Mouse (Mus musculus): ENCODE data around the gene Cenpw. TPM values are rescaled to one million over a fixed set of nuclear protein-coding genes. Genes with fewer than 3 reads are reported as not detected.

The Cenpw gene
- total RNA-seq (2012; rRNA removed) (21.2 and 25.5 TPM in 2 replicates), total RNA-seq (2014; rRNA removed) (52.2 and 55.7 TPM in 2 replicates), polyA plus RNA-seq (2012; ENCODE audit: insufficient read length, low read depth) (19.8 and 21.5 TPM in 2 replicates)

GRCm38 (mm10) chr10:30199916-30200826, at the start of gene Cenpw:
Cenpw (minus strand) TSS chr10:30200560.
- dilution Hi-C loops (cut with MboI; ENCODE audit: extremely low pct_ligation_motif_present, extremely low pct_unique_long_range_greater_than_20kb, low sequenced_read_pairs), result no loop called here
- in situ Hi-C loops (cut with MboI; ENCODE audit: low pct_ligation_motif_present, low pct_unique_long_range_greater_than_20kb, low sequenced_read_pairs), result no loop called here
- TF ChIP-seq EP300 (IDR thresholded peaks at IDR 0.05; ENCODE audit: low read length) (no peak), TCF12 (IDR thresholded peaks at IDR 0.05; ENCODE audit: low read depth, low read length) (peak; percentile 91), GABPA (IDR thresholded peaks at IDR 0.05; ENCODE audit: insufficient replicate concordance, low read depth, low read length) (no peak; the same call in 1 of the 2 replicates), PAX5 (IDR thresholded peaks at IDR 0.05; ENCODE audit: low read length) (no peak), MYC (IDR thresholded peaks at IDR 0.05; ENCODE audit: low read depth, low read length) (peak; percentile 68), CHD2 (IDR thresholded peaks at IDR 0.05; ENCODE audit: low read length) (peak; percentile 38; the same call in 1 of the 2 replicates), NELFE (IDR thresholded peaks at IDR 0.05; ENCODE audit: low read depth, low read length) (peak; percentile 85), MAFK (IDR thresholded peaks at IDR 0.05; ENCODE audit: insufficient replicate concordance, low read length) (no peak), CTCF (conservative IDR thresholded peaks at IDR 0.05 in 1 of 2, IDR thresholded peaks at IDR 0.05 in 1 of 2; ENCODE audit: low read depth in 2 of 2, low read length in 2 of 2) (no peak), ELF1 (IDR thresholded peaks at IDR 0.05; ENCODE audit: low read depth, low read length) (peak; percentile 95), POLR2A (IDR thresholded peaks at IDR 0.05; ENCODE audit: low read depth, low read length) (peak; percentile 96), E2F4 (IDR thresholded peaks at IDR 0.05; ENCODE audit: insufficient replicate concordance, low read depth, low read length) (peak; percentile 90; the same call in 1 of the 2 replicates), BHLHE40 (IDR thresholded peaks at IDR 0.05; ENCODE audit: low read depth, low read length) (no peak; the same call in 1 of the 2 replicates), MAX (IDR thresholded peaks at IDR 0.05; ENCODE audit: low read length) (peak; percentile 93), HCFC1 (IDR thresholded peaks at IDR 0.05; ENCODE audit: low read depth, low read length) (peak; percentile 86), JUN (IDR thresholded peaks at IDR 0.05; ENCODE audit: insufficient read depth, low read depth, low read length) (no peak), MEF2A (IDR thresholded peaks at IDR 0.05; ENCODE audit: borderline replicate concordance, low read depth, low read length) (no peak; the same call in 1 of the 2 replicates), CHD1 (IDR thresholded peaks at IDR 0.05; ENCODE audit: low read depth, low read length) (peak; percentile 70; the same call in 1 of the 2 replicates), USF1 (IDR thresholded peaks at IDR 0.05; ENCODE audit: low read depth, low read length) (no peak; the same call in 1 of the 2 replicates), MAZ (IDR thresholded peaks at IDR 0.05; ENCODE audit: low read depth, low read length) (no peak), ZMIZ1 (IDR thresholded peaks at IDR 0.05; ENCODE audit: low read depth, low read length) (peak; percentile 93), RCOR1 (conservative IDR thresholded peaks at IDR 0.05; ENCODE audit: low read depth, low read length) (0 out of 2 replicates have a peak, but pooled peaks have one; percentile 24), SMC3 (IDR thresholded peaks at IDR 0.05; ENCODE audit: low read depth, low read length) (no peak), RAD21 (IDR thresholded peaks at IDR 0.05; ENCODE audit: low read depth, low read length) (no peak), KAT2A (IDR thresholded peaks at IDR 0.05; ENCODE audit: insufficient replicate concordance, low read length) (peak; percentile 72; the same call in 1 of the 2 replicates), POLR2AphosphoS2 (IDR thresholded peaks at IDR 0.05; ENCODE audit: low read depth, low read length) (peak; percentile 85), ZC3H11A (IDR thresholded peaks at IDR 0.05; ENCODE audit: low read depth, low read length) (no peak), ETS1 (conservative IDR thresholded peaks at IDR 0.05; ENCODE audit: low read depth, low read length) (0 out of 2 replicates have a peak, but pooled peaks have one; percentile 42), NRF1 (IDR thresholded peaks at IDR 0.05; ENCODE audit: low read depth, low read length) (peak; percentile 39; the same call in 1 of the 2 replicates), TBP (conservative IDR thresholded peaks at IDR 0.05; ENCODE audit: low read depth, low read length) (peak; percentile 74), ZNF384 (IDR thresholded peaks at IDR 0.05; ENCODE audit: low read depth, low read length) (no peak), MXI1 (IDR thresholded peaks at IDR 0.05; ENCODE audit: low read depth, low read length) (peak; percentile 99), USF2 (conservative IDR thresholded peaks at IDR 0.05; ENCODE audit: low read depth, low read length) (no peak), JUND (conservative IDR thresholded peaks at IDR 0.05; ENCODE audit: low read depth, low read length) (peak; percentile 31; the same call in 1 of the 2 replicates), UBTF (IDR thresholded peaks at IDR 0.05; ENCODE audit: low read depth, low read length) (peak; percentile 84), IRF4 (IDR thresholded peaks at IDR 0.05; ENCODE audit: low read depth, low read length) (peak; percentile 56), ZKSCAN1 (IDR thresholded peaks at IDR 0.05; ENCODE audit: borderline replicate concordance, low read depth, low read length) (no peak)

More at GRCm38 (mm10) chr10:30199916-30200826, at the start of gene Cenpw:
- 0 out of 2 replicates have a peak within 1 kb of the TSS, but pooled peaks have one; percentile 7 for H3K27ac ChIP-seq (ENCODE audit: insufficient read depth, low read depth)
- peak within 1 kb of the TSS; percentile 86 for H3K4me2 ChIP-seq (ENCODE audit: insufficient read depth, low read depth, poor library complexity, severe bottlenecking)
- H3K27me3 ChIP-seq (replicated peaks), result no peaks in the 10 kb centered on the region
- peak within 1 kb of the TSS; percentile 70 to 85 (median 84) for H3K4me3 ChIP-seq (replicated peaks in 1 of 3; ENCODE audit: low read depth in 2 of 3, low read length in 2 of 3, poor library complexity in 1 of 3)
- peaks cover 20% of the 10 kb centered on the region for H3K79me2 ChIP-seq (replicated peaks; ENCODE audit: control insufficient read depth, extremely low read depth, insufficient read depth, poor library complexity, severe bottlenecking)
- peaks cover 0 to 13% of the 10 kb centered on the region in 2 experiments for H3K36me3 ChIP-seq (replicated peaks in 1 of 2; ENCODE audit: control insufficient read depth in 1 of 2, insufficient read depth in 1 of 2, low read length in 1 of 2)
- H3K4me1 ChIP-seq (ENCODE audit: control insufficient read depth in 1 of 2, insufficient read depth in 2 of 2), result peaks cover 0 to 10% of the 10 kb centered on the region in 2 experiments; a peak in 2 of 4 replicates
- H3K9ac ChIP-seq (ENCODE audit: insufficient read depth, low read depth), result peak within 1 kb of the TSS; percentile 78
- H3K9me3 ChIP-seq (replicated peaks; ENCODE audit: low read length), result no peaks in the 10 kb centered on the region
- DNase-seq (ENCODE audit: extremely low read depth), result peak; percentile 94
